20 mouse cellular contexts compared by ENCODE assay signal in genomic region chr7:30887568-30888188, GRCm38 (mm10). TPM values are rescaled to one million over a fixed set of nuclear protein-coding genes. Genes with fewer than 3 reads are reported as not detected.
DNase-seq lines count a peak whose midpoint lies in the region; ATAC-seq and TF ChIP-seq lines count a peak whose summit lies in the region.
"Had no signal": no experiment of that assay in that cellular context is flagged by ENCODE, and none has a peak within 500 bp of the region (broad histone marks: within the 10 kb centered on the region; RNA-seq: fewer than 3 reads in every experiment).

No protein-coding gene starts in this region.

- no peak overlapping the region for H3K4me2 ChIP-seq in liver, postnatal 0 days (ENCODE audit: low read depth, low read length)
- no peak overlapping the region for H3K4me2 ChIP-seq in liver, embryonic 11.5 days
- peak overlapping the region; percentile 53 for H3K4me2 ChIP-seq in CH12.LX (ENCODE audit: insufficient read depth, low read depth, poor library complexity, severe bottlenecking)
- H3K4me2 ChIP-seq: embryonic facial prominence, embryonic 15.5 days; forebrain, embryonic 12.5 days; limb, embryonic 12.5 days had no signal

- no peak for TF ChIP-seq EP300 in liver, postnatal 0 days (IDR thresholded peaks at IDR 0.05; ENCODE audit: low read depth)
- peak; percentile 97 for TF ChIP-seq EP300 in CH12.LX (IDR thresholded peaks at IDR 0.05; ENCODE audit: low read length)

- no peak overlapping the region for H3K4me3 ChIP-seq in liver, postnatal 0 days (ENCODE audit: low read depth, low read length)
- no peak overlapping the region for H3K4me3 ChIP-seq in liver, embryonic 11.5 days (ENCODE audit: low read depth, low read length)
- peak overlapping the region in 2 of 3 experiments; percentile 5 to 14 for H3K4me3 ChIP-seq in CH12.LX (replicated peaks in 1 of 3; ENCODE audit: low read depth in 2 of 3, low read length in 2 of 3, poor library complexity in 1 of 3)
- H3K4me3 ChIP-seq: embryonic facial prominence, embryonic 15.5 days; forebrain, embryonic 12.5 days; heart, adult 2 months; limb, embryonic 12.5 days; megakaryocyte, embryonic 14.5 days had no signal

- TF ChIP-seq CTCF in liver, postnatal 0 days (IDR thresholded peaks at IDR 0.05; ENCODE audit: low read depth): peak; percentile 26; the same call in 1 of the 2 replicates
- peak in 1 of 2 experiments; percentile 59; a peak in 2 of 4 replicates for TF ChIP-seq CTCF in CH12.LX (conservative IDR thresholded peaks at IDR 0.05 in 1 of 2, IDR thresholded peaks at IDR 0.05 in 1 of 2; ENCODE audit: low read depth in 2 of 2, low read length in 2 of 2)

- H3K9ac ChIP-seq in liver, postnatal 0 days (replicated peaks): no peak overlapping the region
- H3K9ac ChIP-seq in liver, embryonic 11.5 days (ENCODE audit: low read depth, low read length): no peak overlapping the region
- peak overlapping the region; percentile 27; the same call in 1 of the 2 replicates for H3K9ac ChIP-seq in CH12.LX (ENCODE audit: insufficient read depth, low read depth)
- H3K9ac ChIP-seq: embryonic facial prominence, embryonic 15.5 days; forebrain, embryonic 12.5 days; limb, embryonic 12.5 days had no signal

- peak; percentile 30; the same call in 1 of the 2 replicates for TF ChIP-seq POLR2A in CH12.LX (IDR thresholded peaks at IDR 0.05; ENCODE audit: low read depth, low read length)

- no peaks in the 10 kb centered on the region for H3K9me3 ChIP-seq in liver, postnatal 0 days (ENCODE audit: low read length)
- H3K9me3 ChIP-seq in liver, embryonic 11.5 days (ENCODE audit: control insufficient read depth, low read length): no peaks in the 10 kb centered on the region
- H3K9me3 ChIP-seq in CH12.LX (replicated peaks; ENCODE audit: low read length): peaks cover 10% of the 10 kb centered on the region
- H3K9me3 ChIP-seq: embryonic facial prominence, embryonic 15.5 days; forebrain, embryonic 12.5 days; megakaryocyte, embryonic 14.5 days had no signal

- dilution Hi-C loops in CH12.LX (cut with MboI; ENCODE audit: extremely low pct_ligation_motif_present, extremely low pct_unique_long_range_greater_than_20kb, low sequenced_read_pairs): no loop called here

- H3K4me1 ChIP-seq in liver, postnatal 0 days (ENCODE audit: insufficient read depth): 0 out of 2 replicates have a peak, but pooled peaks cover 4% of the 10 kb centered on the region
- H3K4me1 ChIP-seq in liver, embryonic 11.5 days (replicated peaks; ENCODE audit: control insufficient read depth, insufficient read depth, low read length): no peaks in the 10 kb centered on the region
- peaks cover 33 to 76% of the 10 kb centered on the region in 2 experiments for H3K4me1 ChIP-seq in CH12.LX (ENCODE audit: control insufficient read depth in 1 of 2, insufficient read depth in 2 of 2)
- H3K4me1 ChIP-seq: forebrain, embryonic 12.5 days; limb, embryonic 12.5 days had no signal

- ATAC-seq in liver, postnatal 0 days: no peak
- no peak for ATAC-seq in liver, embryonic 11.5 days (replicated peaks; ENCODE audit: low FRiP score)
- peak; percentile 87 for ATAC-seq in megakaryocyte progenitor cell, adult 5-6 weeks (replicated peaks; ENCODE audit: poor library complexity)
- no peak for ATAC-seq in megakaryocyte-erythroid progenitor cell, adult 5-6 weeks (replicated peaks; ENCODE audit: low FRiP score, low TSS enrichment, poor library complexity, severe bottlenecking)

- H3K79me2 ChIP-seq in CH12.LX (replicated peaks; ENCODE audit: control insufficient read depth, extremely low read depth, insufficient read depth, poor library complexity, severe bottlenecking): no peaks in the 10 kb centered on the region

- WGBS in liver, postnatal 0 days (ENCODE audit: insufficient replicate concordance): 55% methylated on average over 14 of the region's 14 CpGs
- WGBS in liver, embryonic 11.5 days: 76% methylated on average over 14 of the region's 14 CpGs

- in situ Hi-C loops in CH12.LX (cut with MboI; ENCODE audit: low pct_ligation_motif_present, low pct_unique_long_range_greater_than_20kb, low sequenced_read_pairs): no loop called here

- H3K27ac ChIP-seq in liver, postnatal 0 days (ENCODE audit: low read depth): peak overlapping the region; percentile 11; the same call in 1 of the 2 replicates
- H3K27ac ChIP-seq in liver, embryonic 11.5 days (ENCODE audit: low read depth, low read length): no peak overlapping the region
- peak overlapping the region; percentile 66 for H3K27ac ChIP-seq in CH12.LX (ENCODE audit: insufficient read depth, low read depth)
- H3K27ac ChIP-seq: embryonic facial prominence, embryonic 15.5 days; forebrain, embryonic 12.5 days; heart, adult 2 months; limb, embryonic 12.5 days had no signal

- H3K36me3 ChIP-seq in liver, postnatal 0 days (replicated peaks; ENCODE audit: insufficient read depth, low read length): no peaks in the 10 kb centered on the region
- H3K36me3 ChIP-seq in liver, embryonic 11.5 days (ENCODE audit: control insufficient read depth, insufficient read depth, low read length): no peaks in the 10 kb centered on the region
- peaks cover 0 to 3% of the 10 kb centered on the region in 2 experiments for H3K36me3 ChIP-seq in CH12.LX (replicated peaks in 1 of 2; ENCODE audit: control insufficient read depth in 1 of 2, insufficient read depth in 1 of 2, low read length in 1 of 2)
- H3K36me3 ChIP-seq: embryonic facial prominence, embryonic 15.5 days; forebrain, embryonic 12.5 days; limb, embryonic 12.5 days had no signal

- no peak for DNase-seq in liver, postnatal 0 days
- no peak for DNase-seq in liver, embryonic 11.5 days (ENCODE audit: low spot score)
- peak; percentile 96 for DNase-seq in CH12.LX (ENCODE audit: extremely low read depth)
- peak; percentile 30 to 37 for DNase-seq in spleen, postnatal 14 days (ENCODE audit: low spot score in 2 of 2)
- DNase-seq in Muller cell, postnatal 12 days (ENCODE audit: inconsistent ontology term): no peak
- no peak for DNase-seq in testis, postnatal 10 days (ENCODE audit: low spot score)
- DNase-seq: adrenal gland, postnatal 25 days; heart, postnatal 14 days; kidney, postnatal 10 days had no signal

- no peaks in the 10 kb centered on the region for H3K27me3 ChIP-seq in liver, postnatal 0 days (ENCODE audit: insufficient read depth, low read length)
- H3K27me3 ChIP-seq in liver, embryonic 11.5 days (replicated peaks; ENCODE audit: control insufficient read depth, insufficient read depth, low read length): no peaks in the 10 kb centered on the region
- no peaks in the 10 kb centered on the region for H3K27me3 ChIP-seq in CH12.LX (replicated peaks)
- H3K27me3 ChIP-seq: embryonic facial prominence, embryonic 15.5 days; forebrain, embryonic 12.5 days; limb, embryonic 12.5 days had no signal

- peak; percentile 33 for TF ChIP-seq RAD21 in CH12.LX (IDR thresholded peaks at IDR 0.05; ENCODE audit: low read depth, low read length)

RNA-seq across cellular contexts. Expression of gene Cd22, which starts 7.5 kb away (rescaled TPM):
- 1.5 and 2.2 TPM in 2 replicates for polyA plus RNA-seq in liver, postnatal 0 days (2015; fragmentation: Nextera tagmentation; extraction: Ambion mirVana)
- 0.07 TPM in 1 of 2 replicates, not detected in the other for polyA plus RNA-seq in liver, embryonic 11.5 days (2014; fragmentation: Nextera tagmentation; extraction: Ambion mirVana)
- total RNA-seq in CH12.LX (2012; rRNA removed) (41.7 and 42.3 TPM in 2 replicates), CH12.LX (2014; rRNA removed) (81.5 and 90.6 TPM in 2 replicates)
- 180 and 190 TPM in 2 replicates for polyA plus RNA-seq in CH12.LX (2012; ENCODE audit: insufficient read length, low read depth)
- 0.29 and 1.3 TPM in 2 replicates for total RNA-seq in megakaryocyte progenitor cell, adult 5-6 weeks (2015)
- total RNA-seq in megakaryocyte progenitor cell, adult 5-6 weeks (2017): 0.07 and 0.29 TPM in 2 replicates
- 4.0 and 8.6 TPM in 2 replicates for total RNA-seq in megakaryocyte-erythroid progenitor cell, adult 5-6 weeks (2014; fragmentation: Nextera tagmentation)
- 0.27 TPM in 1 of 2 replicates, not detected in the other for total RNA-seq in megakaryocyte-erythroid progenitor cell, adult 5-6 weeks (2017)
- total RNA-seq: gastrocnemius, adult 18-20 months had no signal
- polyA plus RNA-seq: forebrain, embryonic 12.5 days had no signal

RNA-seq across cellular contexts. Expression of gene Ffar1, which starts 26.3 kb away (rescaled TPM):
- 0.06 TPM in 1 of 2 replicates, not detected in the other for polyA plus RNA-seq in liver, postnatal 0 days (2015; fragmentation: Nextera tagmentation; extraction: Ambion mirVana)
- polyA plus RNA-seq in liver, embryonic 11.5 days (2014; fragmentation: Nextera tagmentation; extraction: Ambion mirVana): not detected in 2 replicates
- 0.34 and 0.42 TPM in 2 replicates for total RNA-seq in CH12.LX (2012; rRNA removed)
- total RNA-seq in CH12.LX (2014; rRNA removed): 1.2 and 1.4 TPM in 2 replicates
- polyA plus RNA-seq in CH12.LX (2012; ENCODE audit: insufficient read length, low read depth): 14.3 and 17.2 TPM in 2 replicates
- total RNA-seq in megakaryocyte progenitor cell, adult 5-6 weeks (2015): not detected in 2 replicates
- total RNA-seq in megakaryocyte progenitor cell, adult 5-6 weeks (2017): not detected in 2 replicates
- total RNA-seq in megakaryocyte-erythroid progenitor cell, adult 5-6 weeks (2014; fragmentation: Nextera tagmentation): 0.24 TPM in 1 of 2 replicates, not detected in the other
- not detected in 2 replicates for total RNA-seq in megakaryocyte-erythroid progenitor cell, adult 5-6 weeks (2017)
- total RNA-seq: adrenal gland, postnatal 25 days; gastrocnemius, adult 18-20 months; heart, adult 2 months; heart, postnatal 14 days had no signal
- polyA plus RNA-seq: embryonic facial prominence, embryonic 15.5 days; forebrain, embryonic 12.5 days; limb, embryonic 12.5 days; liver, embryonic 16.5 days had no signal

RNA-seq across cellular contexts. Expression of gene Mag, which starts 27.0 kb away (rescaled TPM):
- 0.47 and 0.51 TPM in 2 replicates for polyA plus RNA-seq in liver, postnatal 0 days (2015; fragmentation: Nextera tagmentation; extraction: Ambion mirVana)
- 0.08 and 0.23 TPM in 2 replicates for polyA plus RNA-seq in liver, embryonic 11.5 days (2014; fragmentation: Nextera tagmentation; extraction: Ambion mirVana)
- total RNA-seq in CH12.LX (2012; rRNA removed): 0.04 TPM in 1 of 2 replicates, not detected in the other
- not detected in 2 replicates for total RNA-seq in CH12.LX (2014; rRNA removed)
- polyA plus RNA-seq in CH12.LX (2012; ENCODE audit: insufficient read length, low read depth): not detected in 2 replicates
- 0.39 TPM in 1 of 2 replicates, not detected in the other for total RNA-seq in megakaryocyte progenitor cell, adult 5-6 weeks (2015)
- total RNA-seq in megakaryocyte progenitor cell, adult 5-6 weeks (2017): 0.37 and 1.3 TPM in 2 replicates
- 0.83 TPM in 1 of 2 replicates, not detected in the other for total RNA-seq in megakaryocyte-erythroid progenitor cell, adult 5-6 weeks (2014; fragmentation: Nextera tagmentation)
- not detected in 2 replicates for total RNA-seq in megakaryocyte-erythroid progenitor cell, adult 5-6 weeks (2017)
- total RNA-seq: heart, adult 2 months had no signal

RNA-seq across cellular contexts. Expression of gene Ffar3, which starts 31.7 kb away (rescaled TPM):
- polyA plus RNA-seq in liver, postnatal 0 days (2015; fragmentation: Nextera tagmentation; extraction: Ambion mirVana): not detected in 2 replicates
- polyA plus RNA-seq in liver, embryonic 11.5 days (2014; fragmentation: Nextera tagmentation; extraction: Ambion mirVana): not detected in 2 replicates
- not detected in 2 replicates for total RNA-seq in CH12.LX (2012; rRNA removed)
- not detected in 2 replicates for total RNA-seq in CH12.LX (2014; rRNA removed)
- not detected in 2 replicates for polyA plus RNA-seq in CH12.LX (2012; ENCODE audit: insufficient read length, low read depth)
- not detected in 2 replicates for total RNA-seq in megakaryocyte progenitor cell, adult 5-6 weeks (2015)
- not detected in 2 replicates for total RNA-seq in megakaryocyte progenitor cell, adult 5-6 weeks (2017)
- not detected in 2 replicates for total RNA-seq in megakaryocyte-erythroid progenitor cell, adult 5-6 weeks (2014; fragmentation: Nextera tagmentation)
- total RNA-seq in megakaryocyte-erythroid progenitor cell, adult 5-6 weeks (2017): not detected in 2 replicates
- total RNA-seq: gastrocnemius, adult 18-20 months; heart, adult 2 months; heart, postnatal 14 days had no signal
- polyA plus RNA-seq: embryonic facial prominence, embryonic 15.5 days; forebrain, embryonic 12.5 days; heart, adult 2 months; limb, embryonic 12.5 days; liver, embryonic 16.5 days; testis, adult 2 months had no signal

RNA-seq across cellular contexts. Expression of gene Hamp2, which starts 36.8 kb away (rescaled TPM):
- 0.49 TPM in 1 of 2 replicates, not detected in the other for polyA plus RNA-seq in liver, postnatal 0 days (2015; fragmentation: Nextera tagmentation; extraction: Ambion mirVana)
- polyA plus RNA-seq in liver, embryonic 11.5 days (2014; fragmentation: Nextera tagmentation; extraction: Ambion mirVana): not detected in 2 replicates
- total RNA-seq in CH12.LX (2012; rRNA removed) (not detected in 2 replicates), CH12.LX (2014; rRNA removed) (not detected in 2 replicates)
- polyA plus RNA-seq in CH12.LX (2012; ENCODE audit: insufficient read length, low read depth): not detected in 2 replicates
- total RNA-seq in megakaryocyte progenitor cell, adult 5-6 weeks (2015): not detected in 2 replicates
- not detected in 2 replicates for total RNA-seq in megakaryocyte progenitor cell, adult 5-6 weeks (2017)
- not detected in 2 replicates for total RNA-seq in megakaryocyte-erythroid progenitor cell, adult 5-6 weeks (2014; fragmentation: Nextera tagmentation)
- not detected in 2 replicates for total RNA-seq in megakaryocyte-erythroid progenitor cell, adult 5-6 weeks (2017)
- total RNA-seq: gastrocnemius, adult 18-20 months had no signal
- polyA plus RNA-seq: cortical plate, adult 2 months; embryonic facial prominence, embryonic 15.5 days; forebrain, embryonic 12.5 days; limb, embryonic 12.5 days; liver, embryonic 16.5 days had no signal

Comparison
In these comparisons a context has a peak if more than half of its experiments do, and no peak if none do; other contexts are left out.
1. DNase-seq: peak in CH12.LX (single experiment) and spleen, postnatal 14 days (2 of 2); none in liver, postnatal 0 days (single experiment), liver, embryonic 11.5 days (single experiment), Muller cell, postnatal 12 days (single experiment) and testis, postnatal 10 days (single experiment).
2. H3K4me3 ChIP-seq: peak in CH12.LX (2 of 3); none in liver, postnatal 0 days (single experiment) and liver, embryonic 11.5 days (single experiment).
3. RNA of gene Cd22, which starts 7.5 kb away (total RNA-seq): 41.7 to 90.6 TPM in CH12.LX; 0.27 to 8.6 TPM in megakaryocyte-erythroid progenitor cell, adult 5-6 weeks and 0.07 to 1.3 TPM in megakaryocyte progenitor cell, adult 5-6 weeks; every median in the first group is over 4 times any median in the second.